Mouse (Mus musculus) kidney, embryonic 16.5 days (tissue): Measurements from ENCODE around the gene Cachd1. TPM values are rescaled to one million over a fixed set of nuclear protein-coding genes. Genes with fewer than 3 reads are reported as not detected.
A peak's percentile ranks its signal among the peaks of the same experiment; 100 is the strongest.

Experiments used
- ATAC-seq: fragments of 200-750 bp; cut with Nextera tagmentation; 2 replicates; pipeline ENCODE4 v1.8.0; 2017; ENCODE audit warnings: moderate TSS enrichment; ENCODE audit not compliant: low FRiP score, low TSS enrichment
- H3K27ac ChIP-seq: fragments of 300-500 bp; sonication (generic); 2 replicates; pipeline ENCODE4 v1.5.1; 2014; ENCODE audit warnings: low read length
- H3K27me3 ChIP-seq: fragments of 300-500 bp; sonication (generic); 2 replicates; pipeline ENCODE4 v1.6.1; 2014; ENCODE audit warnings: low read length, control low read depth, mixed read lengths; ENCODE audit not compliant: insufficient read depth
- H3K36me3 ChIP-seq: fragments of 300-500 bp; sonication (generic); 2 replicates; pipeline ENCODE4 v1.6.1; 2014; ENCODE audit warnings: low read length, control low read depth, mixed read lengths; ENCODE audit not compliant: insufficient read depth
- H3K4me1 ChIP-seq: fragments of 300-500 bp; sonication (generic); 2 replicates; pipeline ENCODE4 v1.6.1; 2014; ENCODE audit warnings: low read length, control low read depth, mixed read lengths; ENCODE audit not compliant: insufficient read depth
- H3K4me2 ChIP-seq: fragments of 300-500 bp; sonication (generic); replicated peaks from 2 replicates; pipeline ENCODE4 v1.6.1; 2014; ENCODE audit warnings: low read depth, low read length
- H3K4me3 ChIP-seq: fragments of 300-500 bp; sonication (generic); 2 replicates; pipeline ENCODE4 v1.5.1; 2014; ENCODE audit warnings: mild to moderate bottlenecking, low read length
- H3K9ac ChIP-seq: fragments of 300-500 bp; sonication (generic); replicated peaks from 2 replicates; pipeline ENCODE4 v1.6.1; 2014; ENCODE audit warnings: low read length
- H3K9me3 ChIP-seq: fragments of 300-500 bp; sonication (generic); 2 replicates; pipeline ENCODE4 v1.6.1; 2016; ENCODE audit warnings: low read length, control low read depth
- WGBS: fragments of 180-500 bp; shearing (Covaris S2); extraction: QIAGEN DNeasy Blood & Tissue Kit; methylation state at CpG from one replicate; pipeline ENCODE4 v1.1.7; 2014; 5-methylcytosine and 5-hydroxymethylcytosine counted together
- polyA plus RNA-seq: library from polyadenylated mRNA; unstranded; fragments of >200 nt; fragmentation: Nextera tagmentation; extraction: Ambion mirVana; gene quantifications from 2 replicates; pipeline ENCODE4 v1.2.1, GENCODE M21; 2015

The Cachd1 gene
- polyA plus RNA-seq, 1 experiment from 2014 or later = 17.9 TPM

GRCm38 (mm10) chr4:100885793-100886742, 109.6 kb downstream of the Cachd1 start:
- Histone ChIP-seq H3K4me1 (peaks cover 35% of the 10 kb centered on the region), H3K9me3 (no peaks in the 10 kb centered on the region), H3K36me3 (peaks cover 6% of the 10 kb centered on the region; the same call in 1 of the 2 replicates), H3K9ac (peak overlapping the region; percentile 29; the same call in 1 of the 2 replicates), H3K4me2 (peak overlapping the region; percentile 31), H3K4me3 (no peak overlapping the region), H3K27me3 (no peaks in the 10 kb centered on the region), H3K27ac (peak overlapping the region; percentile 86)
- peak; percentile 81 for ATAC-seq
- 11% methylated on average over 19 of the region's 19 CpGs for WGBS

- no peak overlapping the region for H3K4me3 ChIP-seq
- ATAC-seq = 0 out of 2 replicates have a peak, but pooled peaks have one; percentile 16
- peaks cover 6% of the 10 kb centered on the region; the same call in 1 of the 2 replicates for H3K36me3 ChIP-seq
- no peaks in the 10 kb centered on the region for H3K9me3 ChIP-seq
- WGBS = 75% methylated on average over 8 of the region's 8 CpGs
- no peaks in the 10 kb centered on the region for H3K27me3 ChIP-seq
- peak overlapping the region; percentile 31; the same call in 1 of the 2 replicates for H3K4me2 ChIP-seq
- peak overlapping the region; percentile 86 for H3K27ac ChIP-seq
- peaks cover 35% of the 10 kb centered on the region for H3K4me1 ChIP-seq
- peak overlapping the region; percentile 29; the same call in 1 of the 2 replicates for H3K9ac ChIP-seq
These were observed 110.4 kb downstream of the Cachd1 start for GRCm38 (mm10) chr4:100886743-100887416.

GRCm38 (mm10) chr4:100890106-100890970, 113.9 kb downstream of the Cachd1 start:
- Histone ChIP-seq H3K27ac (no peak overlapping the region), H3K4me3 (no peak overlapping the region), H3K9me3 (no peaks in the 10 kb centered on the region), H3K9ac (no peak overlapping the region), H3K4me1 (peaks cover 30% of the 10 kb centered on the region), H3K27me3 (no peaks in the 10 kb centered on the region), H3K4me2 (no peak overlapping the region), H3K36me3 (no peaks in the 10 kb centered on the region)
- ATAC-seq = no peak
- WGBS = 37% methylated on average over 7 of the region's 7 CpGs

- H3K4me1 ChIP-seq = peaks cover 10% of the 10 kb centered on the region
- no peaks in the 10 kb centered on the region for H3K9me3 ChIP-seq
- H3K4me2 ChIP-seq = no peak overlapping the region
- H3K36me3 ChIP-seq = no peaks in the 10 kb centered on the region
- no peak overlapping the region for H3K27ac ChIP-seq
- H3K9ac ChIP-seq = no peak overlapping the region
- no peak for ATAC-seq
- no peaks in the 10 kb centered on the region for H3K27me3 ChIP-seq
- no peak overlapping the region for H3K4me3 ChIP-seq
These were observed 117.3 kb downstream of the Cachd1 start for GRCm38 (mm10) chr4:100893739-100894138.

GRCm38 (mm10) chr4:100894142-100894541, 117.7 kb downstream of the Cachd1 start:
- no peaks in the 10 kb centered on the region for H3K27me3 ChIP-seq
- WGBS = 42% methylated on average over 2 of the region's 2 CpGs
- no peak overlapping the region for H3K9ac ChIP-seq
- peaks cover 10% of the 10 kb centered on the region for H3K4me1 ChIP-seq
- no peak overlapping the region for H3K4me2 ChIP-seq
- ATAC-seq = no peak
- no peak overlapping the region for H3K27ac ChIP-seq
- H3K36me3 ChIP-seq = no peaks in the 10 kb centered on the region
- no peak overlapping the region for H3K4me3 ChIP-seq
- H3K9me3 ChIP-seq = no peaks in the 10 kb centered on the region

- H3K4me2 ChIP-seq = no peak overlapping the region
- ATAC-seq = no peak
- H3K4me3 ChIP-seq = no peak overlapping the region
- WGBS = 65% methylated on average over 8 of the region's 8 CpGs
- no peak overlapping the region for H3K27ac ChIP-seq
- 0 out of 2 replicates have a peak, but pooled peaks cover 3% of the 10 kb centered on the region for H3K4me1 ChIP-seq
- H3K36me3 ChIP-seq = no peaks in the 10 kb centered on the region
- H3K9me3 ChIP-seq = no peaks in the 10 kb centered on the region
- H3K27me3 ChIP-seq = no peaks in the 10 kb centered on the region
- H3K9ac ChIP-seq = no peak overlapping the region
These were observed 120.0 kb downstream of the Cachd1 start for GRCm38 (mm10) chr4:100896260-100897010.

GRCm38 (mm10) chr4:100897943-100898342, 121.5 kb downstream of the Cachd1 start:
- WGBS = 92% methylated on average over 3 of the region's 3 CpGs
- no peaks in the 10 kb centered on the region for H3K9me3 ChIP-seq
- no peaks in the 10 kb centered on the region for H3K36me3 ChIP-seq
- no peak overlapping the region for H3K4me3 ChIP-seq
- ATAC-seq = no peak
- no peak overlapping the region for H3K4me2 ChIP-seq
- H3K4me1 ChIP-seq = 0 out of 2 replicates have a peak, but pooled peaks cover 3% of the 10 kb centered on the region
- H3K27me3 ChIP-seq = no peaks in the 10 kb centered on the region
- no peak overlapping the region for H3K9ac ChIP-seq
- H3K27ac ChIP-seq = no peak overlapping the region

- 0 out of 2 replicates have a peak overlapping the region, but pooled peaks have one; percentile 2 for H3K27ac ChIP-seq
- H3K4me2 ChIP-seq = no peak overlapping the region
- peak; percentile 77 for ATAC-seq
- no peaks in the 10 kb centered on the region for H3K9me3 ChIP-seq
- no peak overlapping the region for H3K9ac ChIP-seq
- H3K36me3 ChIP-seq = no peaks in the 10 kb centered on the region
- H3K27me3 ChIP-seq = no peaks in the 10 kb centered on the region
- peaks cover 36% of the 10 kb centered on the region for H3K4me1 ChIP-seq
- H3K4me3 ChIP-seq = no peak overlapping the region
- WGBS = 42% methylated on average over 9 of the region's 9 CpGs
These were observed 133.3 kb downstream of the Cachd1 start for GRCm38 (mm10) chr4:100909694-100910340.
